Mouse (Mus musculus) adrenal gland, postnatal 4 days (tissue): ENCODE measurements around the gene Sparcl1. TPM values are rescaled to one million over a fixed set of nuclear protein-coding genes. Genes with fewer than 3 reads are reported as not detected.
A peak's percentile ranks its signal among the peaks of the same experiment; 100 is the strongest.

Experiments used
- DNase-seq, 2 experiments: peaks; one replicate each; pipeline ENCODE4 v3.0.0; 2021 to 2022; ENCODE audit warnings: low spot score in 2 of 2, mixed read lengths in 2 of 2
- total RNA-seq, 2 experiments: library from RNA; stranded (reverse); gene quantifications; 2 replicates each; pipeline ENCODE4 v1.2.3; 2021

Sparcl1 gene
- total RNA-seq, 2 experiments from 2014 or later, result 83.2 to 85.6 TPM

- DNase-seq, result no peak
Measured at GRCm38 (mm10) chr5:104112511-104112910, 1.0 kb downstream of the Sparcl1 start.

- DNase-seq, result no peak
Measured at GRCm38 (mm10) chr5:104112016-104112415, 1.5 kb downstream of the Sparcl1 start.

- no peak for DNase-seq
Measured at GRCm38 (mm10) chr5:104110171-104110920, 3.2 kb downstream of the Sparcl1 start.

GRCm38 (mm10) chr5:104109516-104109915 is 4.0 kb downstream of the Sparcl1 start:
- DNase-seq, result no peak

- DNase-seq, result no peak
Measured at GRCm38 (mm10) chr5:104108879-104109369, 4.6 kb downstream of the Sparcl1 start.

GRCm38 (mm10) chr5:104108127-104108875 is 5.2 kb downstream of the Sparcl1 start:
- no peak for DNase-seq

- DNase-seq, result no peak
Measured at GRCm38 (mm10) chr5:104104111-104104510, 9.4 kb downstream of the Sparcl1 start.

- no peak for DNase-seq
Measured at GRCm38 (mm10) chr5:104103171-104103570, 10.4 kb downstream of the Sparcl1 start.

- no peak for DNase-seq
Measured at GRCm38 (mm10) chr5:104101678-104102531, 11.6 kb downstream of the Sparcl1 start.

- no peak for DNase-seq
Measured at GRCm38 (mm10) chr5:104096078-104096938, 17.2 kb downstream of the Sparcl1 start.

- DNase-seq, result no peak
Measured at GRCm38 (mm10) chr5:104095416-104096077, 18.0 kb downstream of the Sparcl1 start.

GRCm38 (mm10) chr5:104089751-104090150 is 23.8 kb downstream of the Sparcl1 start:
- no peak for DNase-seq

GRCm38 (mm10) chr5:104085366-104085765 is 28.2 kb downstream of the Sparcl1 start:
- no peak for DNase-seq

GRCm38 (mm10) chr5:104080736-104081135 is 32.8 kb downstream of the Sparcl1 start:
- DNase-seq, result no peak

- DNase-seq, result no peak
Measured at GRCm38 (mm10) chr5:104077508-104077907, 36.0 kb downstream of the Sparcl1 start, which contains the start of gene Gm17660. Gene Gm17660, minus strand, starts transcription at chr5:104077608.

GRCm38 (mm10) chr5:104076361-104076760 is 37.2 kb downstream of the Sparcl1 start:
- no peak for DNase-seq

- DNase-seq, result peak in 1 of 2 experiments; percentile 37
Measured at GRCm38 (mm10) chr5:104074388-104074787, 39.1 kb downstream of the Sparcl1 start.

- no peak for DNase-seq
Measured at GRCm38 (mm10) chr5:104073602-104074001, 39.9 kb downstream of the Sparcl1 start.

- no peak for DNase-seq
Measured at GRCm38 (mm10) chr5:104072272-104072886, 41.2 kb downstream of the Sparcl1 start.
